Mouse (Mus musculus) liver, adult 2 months (tissue): ENCODE measurements around the gene Mta3.

Experiments
- CTCF ChIP-seq: fragments of 200-500 bp; IDR thresholded peaks from 2 replicates; pipeline ENCODE4 v1.5.1; 2011; ENCODE audit warnings: low read depth, low read length, control low read depth
- POLR2A ChIP-seq: fragments of 200-500 bp; IDR thresholded peaks from 2 replicates; pipeline ENCODE4 v1.6.1; 2011; ENCODE audit warnings: low read length, control low read depth; ENCODE audit not compliant: insufficient read depth; ENCODE audit errors: extremely low read depth

GRCm38 (mm10) chr17:83805078-83805477, 99.1 kb downstream of the Mta3 start:
- TF ChIP-seq CTCF (no peak), POLR2A (no peak)
